Mouse (Mus musculus) liver, embryonic 14.5 days (tissue): ENCODE measurements around the gene Whamm.

Source experiments
- CTCF ChIP-seq: IDR thresholded peaks from 2 replicates; pipeline ENCODE4 v1.5.1; 2016; ENCODE audit warnings: antibody characterized with exemption, low read depth, control low read depth
- EP300 ChIP-seq: IDR thresholded peaks from 2 replicates; pipeline ENCODE4 v1.6.1; 2016; ENCODE audit warnings: antibody characterized with exemption, low read depth

DNA sequence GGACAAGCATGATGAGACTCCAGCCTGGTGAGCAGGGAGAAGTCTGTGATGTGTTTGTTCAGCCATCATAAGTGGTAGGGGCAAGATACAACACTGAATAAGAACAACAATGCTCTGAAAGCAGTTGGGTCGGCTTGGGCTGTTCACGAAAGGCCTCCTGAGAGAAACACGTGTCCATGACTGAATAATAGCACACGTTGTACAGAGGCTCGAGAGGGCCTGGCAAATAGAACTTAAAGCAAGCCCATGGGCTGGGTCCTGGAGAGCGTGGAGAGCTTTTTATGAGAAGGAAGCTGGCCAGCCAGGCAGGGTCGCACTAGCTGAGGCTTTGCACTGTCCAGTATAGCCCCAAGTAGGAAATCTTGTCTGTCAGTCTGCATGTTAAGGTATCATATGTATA is 7.3 kb downstream of the Whamm start:
- no peak for TF ChIP-seq CTCF
- TF ChIP-seq EP300, result no peak
